Mouse (Mus musculus): Measurements from ENCODE around the gene Erc2.

The Erc2 gene

GRCm38 (mm10) chr14:28091367-28091766, 469.1 kb downstream of the Erc2 start:
- DNase-seq: peak; percentile 4

GRCm38 (mm10) chr14:28093214-28093613, 471.0 kb downstream of the Erc2 start:
- peak; percentile 9 for DNase-seq

GRCm38 (mm10) chr14:28093913-28094312, 471.7 kb downstream of the Erc2 start:
- no peak for DNase-seq

GRCm38 (mm10) chr14:28099084-28099483, 476.9 kb downstream of the Erc2 start:
- no peak for DNase-seq

- DNase-seq: no peak
Measured at GRCm38 (mm10) chr14:28113121-28113520, 490.9 kb downstream of the Erc2 start.

- DNase-seq: no peak
Measured at GRCm38 (mm10) chr14:28120851-28121250, 498.6 kb downstream of the Erc2 start.

GRCm38 (mm10) chr14:28126842-28127241, 504.6 kb downstream of the Erc2 start:
- no peak for DNase-seq

- DNase-seq: no peak
Measured at GRCm38 (mm10) chr14:28128999-28129398, 506.8 kb downstream of the Erc2 start.

- no peak for DNase-seq
Measured at GRCm38 (mm10) chr14:28143998-28144397, 521.8 kb downstream of the Erc2 start.

- DNase-seq: no peak
Measured at GRCm38 (mm10) chr14:28147201-28147600, 525.0 kb downstream of the Erc2 start.

GRCm38 (mm10) chr14:28150942-28151341, 528.7 kb downstream of the Erc2 start:
- no peak for DNase-seq

- DNase-seq: no peak
Measured at GRCm38 (mm10) chr14:28155706-28156105, 533.5 kb downstream of the Erc2 start.

- no peak for DNase-seq
Measured at GRCm38 (mm10) chr14:28160852-28161251, 538.6 kb downstream of the Erc2 start.

- DNase-seq: peak; percentile 38
Measured at GRCm38 (mm10) chr14:28164642-28165408, 542.6 kb downstream of the Erc2 start.

GRCm38 (mm10) chr14:28165621-28166211, 543.5 kb downstream of the Erc2 start:
- peak; percentile 13 for DNase-seq

- no peak for DNase-seq
Measured at GRCm38 (mm10) chr14:28170711-28171110, 548.5 kb downstream of the Erc2 start.

GRCm38 (mm10) chr14:28171364-28171763, 549.1 kb downstream of the Erc2 start:
- DNase-seq: no peak

- no peak for DNase-seq
Measured at GRCm38 (mm10) chr14:28173736-28174135, 551.5 kb downstream of the Erc2 start.

GRCm38 (mm10) chr14:28181070-28181825, 559.0 kb downstream of the Erc2 start:
- no peak for DNase-seq

- no peak for DNase-seq
Measured at GRCm38 (mm10) chr14:28192711-28193364, 570.6 kb downstream of the Erc2 start.

GRCm38 (mm10) chr14:28203874-28204273, 581.6 kb downstream of the Erc2 start:
- no peak for DNase-seq

GRCm38 (mm10) chr14:28206303-28206702, 584.1 kb downstream of the Erc2 start:
- no peak for DNase-seq

- no peak for DNase-seq
Measured at GRCm38 (mm10) chr14:28225550-28225949, 603.3 kb downstream of the Erc2 start.
